15 mouse cellular contexts compared by ENCODE assay signal in genomic region chr17:5083497-5083896, GRCm38 (mm10).
DNase-seq lines count a peak whose midpoint lies in the region; ATAC-seq and TF ChIP-seq lines count a peak whose summit lies in the region.
"Had no signal": no experiment of that assay in that cellular context is flagged by ENCODE, and none has a peak within 500 bp of the region (broad histone marks: within the 10 kb centered on the region; RNA-seq: fewer than 3 reads in every experiment).

No protein-coding gene starts in this region.

- no peaks in the 10 kb centered on the region for H3K36me3 ChIP-seq in hindbrain, embryonic 13.5 days
- no peaks in the 10 kb centered on the region for H3K36me3 ChIP-seq in hindbrain, embryonic 10.5 days
- no peaks in the 10 kb centered on the region for H3K36me3 ChIP-seq in midbrain, embryonic 15.5 days (replicated peaks)
- H3K36me3 ChIP-seq in midbrain, embryonic 16.5 days (ENCODE audit: control insufficient read depth, insufficient read depth, low read length), result no peaks in the 10 kb centered on the region
- no peaks in the 10 kb centered on the region for H3K36me3 ChIP-seq in forebrain, postnatal 0 days (ENCODE audit: insufficient read depth)
- no peaks in the 10 kb centered on the region for H3K36me3 ChIP-seq in stomach, embryonic 16.5 days (ENCODE audit: control insufficient read depth, insufficient read depth, low read length)
- H3K36me3 ChIP-seq: heart, embryonic 10.5 days; liver, embryonic 15.5 days; midbrain, embryonic 10.5 days had no signal

- no peak overlapping the region for H3K9ac ChIP-seq in hindbrain, embryonic 13.5 days
- no peak overlapping the region for H3K9ac ChIP-seq in midbrain, embryonic 15.5 days
- H3K9ac ChIP-seq in midbrain, embryonic 16.5 days (ENCODE audit: low read depth, low read length), result no peak overlapping the region
- no peak overlapping the region for H3K9ac ChIP-seq in forebrain, postnatal 0 days
- no peak overlapping the region for H3K9ac ChIP-seq in stomach, embryonic 16.5 days (ENCODE audit: low read length)
- H3K9ac ChIP-seq: liver, embryonic 15.5 days had no signal

- H3K4me1 ChIP-seq in hindbrain, embryonic 13.5 days (replicated peaks), result peaks cover 84% of the 10 kb centered on the region
- H3K4me1 ChIP-seq in hindbrain, embryonic 10.5 days (replicated peaks), result peaks cover 77% of the 10 kb centered on the region
- H3K4me1 ChIP-seq in midbrain, embryonic 15.5 days, result peaks cover 78% of the 10 kb centered on the region
- peaks cover 63% of the 10 kb centered on the region for H3K4me1 ChIP-seq in midbrain, embryonic 16.5 days (ENCODE audit: control insufficient read depth, insufficient read depth, low read length)
- peaks cover 27% of the 10 kb centered on the region for H3K4me1 ChIP-seq in forebrain, postnatal 0 days (ENCODE audit: insufficient read depth)
- H3K4me1 ChIP-seq in stomach, embryonic 16.5 days (ENCODE audit: control insufficient read depth, insufficient read depth, low read length), result peaks cover 64% of the 10 kb centered on the region

- H3K27ac ChIP-seq in hindbrain, embryonic 13.5 days, result peak overlapping the region; percentile 78
- no peak overlapping the region for H3K27ac ChIP-seq in hindbrain, embryonic 10.5 days
- H3K27ac ChIP-seq in midbrain, embryonic 15.5 days, result peak overlapping the region; percentile 56
- no peak overlapping the region for H3K27ac ChIP-seq in midbrain, embryonic 16.5 days (ENCODE audit: low read length)
- peak overlapping the region; percentile 37; the same call in 1 of the 2 replicates for H3K27ac ChIP-seq in forebrain, postnatal 0 days (ENCODE audit: low read depth, low read length)
- peak overlapping the region; percentile 72 for H3K27ac ChIP-seq in stomach, embryonic 16.5 days (ENCODE audit: low read length)
- H3K27ac ChIP-seq: heart, embryonic 10.5 days had no signal

- no peak overlapping the region for H3K4me2 ChIP-seq in hindbrain, embryonic 13.5 days
- H3K4me2 ChIP-seq in midbrain, embryonic 15.5 days, result no peak overlapping the region
- no peak overlapping the region for H3K4me2 ChIP-seq in midbrain, embryonic 16.5 days (ENCODE audit: low read length)
- no peak overlapping the region for H3K4me2 ChIP-seq in forebrain, postnatal 0 days (ENCODE audit: low read depth)
- H3K4me2 ChIP-seq in stomach, embryonic 16.5 days (ENCODE audit: low read depth, low read length), result no peak overlapping the region
- H3K4me2 ChIP-seq: liver, embryonic 15.5 days had no signal

- H3K9me3 ChIP-seq in hindbrain, embryonic 13.5 days, result no peaks in the 10 kb centered on the region
- H3K9me3 ChIP-seq in hindbrain, embryonic 10.5 days, result no peaks in the 10 kb centered on the region
- H3K9me3 ChIP-seq in midbrain, embryonic 15.5 days, result no peaks in the 10 kb centered on the region
- no peaks in the 10 kb centered on the region for H3K9me3 ChIP-seq in midbrain, embryonic 16.5 days (replicated peaks; ENCODE audit: control insufficient read depth, low read length, poor library complexity, severe bottlenecking)
- no peaks in the 10 kb centered on the region for H3K9me3 ChIP-seq in forebrain, postnatal 0 days (ENCODE audit: low read length)
- no peaks in the 10 kb centered on the region for H3K9me3 ChIP-seq in stomach, embryonic 16.5 days (replicated peaks; ENCODE audit: control insufficient read depth, low read length)
- H3K9me3 ChIP-seq: heart, embryonic 10.5 days; liver, embryonic 15.5 days; midbrain, embryonic 10.5 days had no signal

- ATAC-seq in hindbrain, embryonic 13.5 days (ENCODE audit: low FRiP score), result no peak
- no peak for ATAC-seq in midbrain, embryonic 15.5 days (replicated peaks)
- ATAC-seq in midbrain, embryonic 16.5 days, result no peak
- ATAC-seq in forebrain, postnatal 0 days, result peak; percentile 12; the same call in 1 of the 2 replicates
- ATAC-seq in stomach, embryonic 16.5 days (ENCODE audit: insufficient read depth, low FRiP score), result no peak
- ATAC-seq: CD4-positive, CD25-positive, alpha-beta regulatory T cell, adult 4 months had no signal

- WGBS in hindbrain, embryonic 13.5 days, result 72% methylated on average over 3 of the region's 3 CpGs
- 92% methylated on average over 3 of the region's 3 CpGs for WGBS in hindbrain, embryonic 10.5 days
- 75% methylated on average over 3 of the region's 3 CpGs for WGBS in midbrain, embryonic 15.5 days
- WGBS in midbrain, embryonic 16.5 days, result 80% methylated on average over 3 of the region's 3 CpGs
- WGBS in forebrain, postnatal 0 days, result 51% methylated on average over 3 of the region's 3 CpGs
- 76% methylated on average over 3 of the region's 3 CpGs for WGBS in stomach, embryonic 16.5 days

- TF ChIP-seq CTCF in forebrain, postnatal 0 days (IDR thresholded peaks at IDR 0.05; ENCODE audit: low read depth), result no peak

- DNase-seq in hindbrain, embryonic 10.5 days (ENCODE audit: low spot score), result no peak
- no peak for DNase-seq in forebrain, postnatal 0 days
- DNase-seq in spleen, postnatal 14 days (ENCODE audit: low spot score in 2 of 2), result no peak
- DNase-seq: adrenal gland, adult 8-10 months; kidney, adult 18-20 months; kidney, postnatal 25 days; lung, postnatal 14 days had no signal

- no peak overlapping the region for H3K4me3 ChIP-seq in hindbrain, embryonic 13.5 days
- H3K4me3 ChIP-seq in hindbrain, embryonic 10.5 days, result no peak overlapping the region
- no peak overlapping the region for H3K4me3 ChIP-seq in midbrain, embryonic 15.5 days
- H3K4me3 ChIP-seq in midbrain, embryonic 16.5 days (ENCODE audit: low read depth, low read length), result no peak overlapping the region
- no peak overlapping the region for H3K4me3 ChIP-seq in forebrain, postnatal 0 days (ENCODE audit: low read depth, low read length)
- H3K4me3 ChIP-seq in stomach, embryonic 16.5 days (replicated peaks; ENCODE audit: low read length), result no peak overlapping the region
- H3K4me3 ChIP-seq: heart, embryonic 10.5 days; liver, embryonic 15.5 days; midbrain, embryonic 10.5 days had no signal

- no peaks in the 10 kb centered on the region for H3K27me3 ChIP-seq in hindbrain, embryonic 13.5 days
- H3K27me3 ChIP-seq in hindbrain, embryonic 10.5 days (ENCODE audit: insufficient read depth, poor library complexity, severe bottlenecking), result no peaks in the 10 kb centered on the region
- H3K27me3 ChIP-seq in midbrain, embryonic 15.5 days (replicated peaks), result no peaks in the 10 kb centered on the region
- no peaks in the 10 kb centered on the region for H3K27me3 ChIP-seq in midbrain, embryonic 16.5 days (ENCODE audit: control insufficient read depth, insufficient read depth, low read depth, low read length)
- no peaks in the 10 kb centered on the region for H3K27me3 ChIP-seq in forebrain, postnatal 0 days (ENCODE audit: insufficient read depth, low read length)
- no peaks in the 10 kb centered on the region for H3K27me3 ChIP-seq in stomach, embryonic 16.5 days (ENCODE audit: control insufficient read depth, insufficient read depth, low read length)
- H3K27me3 ChIP-seq: liver, embryonic 15.5 days had no signal

Comparison
In these comparisons a context has a peak if more than half of its experiments do, and no peak if none do; other contexts are left out.
1. H3K27ac ChIP-seq: peak in hindbrain, embryonic 13.5 days (single experiment), midbrain, embryonic 15.5 days (single experiment), forebrain, postnatal 0 days (single experiment) and stomach, embryonic 16.5 days (single experiment); none in hindbrain, embryonic 10.5 days (single experiment) and midbrain, embryonic 16.5 days (single experiment).